Mouse (Mus musculus) stomach, embryonic 16.5 days (tissue): Measurements from ENCODE around the gene Taf8. TPM values are rescaled to one million over a fixed set of nuclear protein-coding genes. Genes with fewer than 3 reads are reported as not detected.

Experiments used
- ATAC-seq: fragments of 200-750 bp; cut with Nextera tagmentation; 2 replicates; pipeline ENCODE4 v1.8.0; 2017; ENCODE audit warnings: moderate number of reproducible peaks, moderate TSS enrichment; ENCODE audit not compliant: insufficient read depth, low FRiP score
- H3K27ac ChIP-seq: fragments of 300-500 bp; sonication (generic); 2 replicates; pipeline ENCODE4 v1.5.1; 2014; ENCODE audit warnings: low read length
- H3K27me3 ChIP-seq: fragments of 300-500 bp; sonication (generic); 2 replicates; pipeline ENCODE4 v1.6.1; 2014; ENCODE audit warnings: low read length, control low read depth, mixed read lengths; ENCODE audit not compliant: control insufficient read depth, insufficient read depth
- H3K36me3 ChIP-seq: fragments of 300-500 bp; sonication (generic); 2 replicates; pipeline ENCODE4 v1.6.1; 2014; ENCODE audit warnings: low read length; ENCODE audit not compliant: control insufficient read depth, insufficient read depth
- H3K4me1 ChIP-seq: fragments of 300-500 bp; sonication (generic); 2 replicates; pipeline ENCODE4 v1.6.1; 2014; ENCODE audit warnings: low read length, control low read depth, mixed read lengths; ENCODE audit not compliant: control insufficient read depth, insufficient read depth
- H3K4me2 ChIP-seq: fragments of 300-500 bp; sonication (generic); 2 replicates; pipeline ENCODE4 v1.6.1; 2014; ENCODE audit warnings: low read depth, low read length, mixed read lengths
- H3K4me3 ChIP-seq: fragments of 300-500 bp; sonication (generic); replicated peaks from 2 replicates; pipeline ENCODE4 v1.5.1; 2014; ENCODE audit warnings: mild to moderate bottlenecking, low read length
- H3K9ac ChIP-seq: fragments of 300-500 bp; sonication (generic); 2 replicates; pipeline ENCODE4 v1.6.1; 2014; ENCODE audit warnings: low read length
- H3K9me3 ChIP-seq: fragments of 300-500 bp; sonication (generic); replicated peaks from 2 replicates; pipeline ENCODE4 v1.6.1; 2016; ENCODE audit warnings: low read length, control low read depth; ENCODE audit not compliant: control insufficient read depth
- WGBS: fragments of 180-500 bp; shearing (Covaris S2); extraction: QIAGEN DNeasy Blood & Tissue Kit; methylation state at CpG from one replicate; pipeline ENCODE4 v1.1.7; 2014; 5-methylcytosine and 5-hydroxymethylcytosine counted together
- polyA plus RNA-seq: library from polyadenylated mRNA; unstranded; fragments of >200 nt; fragmentation: Nextera tagmentation; extraction: Ambion mirVana; gene quantifications from 2 replicates; pipeline ENCODE4 v1.2.1, GENCODE M21; 2015

Taf8 gene
- polyA plus RNA-seq, 1 experiment from 2014 or later: 27.3 TPM

DNA sequence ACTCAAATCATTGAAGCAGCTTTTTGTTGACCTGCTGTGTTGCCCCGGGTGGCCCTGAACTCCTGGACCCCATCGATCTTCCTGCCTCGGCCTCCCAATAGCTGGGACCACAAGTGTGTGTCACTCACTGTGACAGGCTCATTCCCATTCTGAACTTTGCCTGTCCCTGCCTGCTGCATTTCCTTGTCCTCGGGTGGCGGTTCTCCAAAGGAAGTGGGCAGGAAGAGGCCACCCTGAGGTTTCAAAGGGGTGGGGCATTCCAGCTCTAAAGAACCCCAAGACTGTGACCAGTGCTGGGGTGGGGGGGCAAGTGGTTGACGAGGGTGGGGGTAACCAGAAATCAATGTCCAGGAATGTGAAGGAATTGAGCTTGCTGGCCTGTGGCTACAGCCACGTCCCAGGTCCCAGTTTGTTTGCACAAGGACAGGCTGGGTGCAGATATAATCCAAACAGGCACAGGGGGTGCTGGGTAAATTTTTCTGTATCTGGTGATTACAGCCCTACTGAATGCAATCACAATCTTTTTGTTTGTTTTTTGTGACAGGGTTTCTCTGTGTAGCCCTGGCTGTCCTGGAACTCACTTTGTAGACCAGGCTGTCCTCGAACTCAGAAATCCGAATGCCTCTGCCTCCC, 62.6 kb downstream of the Taf8 start:
- Histone ChIP-seq H3K4me1 (peaks cover 30% of the 10 kb centered on the region), H3K4me3 (peak overlapping the region; percentile 54)

DNA sequence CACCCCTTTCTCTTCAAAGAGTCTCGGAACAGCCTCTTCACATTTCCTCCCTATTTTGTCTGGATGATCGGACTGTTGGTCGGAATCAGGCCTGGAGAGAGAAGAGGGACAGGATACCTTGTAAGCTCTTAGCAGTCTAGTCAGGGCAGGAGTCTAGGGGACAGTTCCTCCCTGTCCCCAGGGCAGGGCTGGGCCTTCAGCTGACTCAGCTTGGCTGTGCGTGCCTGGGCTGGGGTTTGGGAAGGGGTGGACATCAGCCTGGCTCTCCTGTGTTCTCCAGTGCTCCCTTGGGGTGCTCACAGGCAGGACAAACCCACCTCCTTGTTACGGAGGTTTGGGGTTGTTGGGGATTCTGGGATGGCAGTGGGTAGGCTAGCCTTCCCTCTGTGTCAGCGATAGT, 63.5 kb downstream of the Taf8 start:
- H3K27me3 ChIP-seq: 0 out of 2 replicates have a peak, but pooled peaks cover 7% of the 10 kb centered on the region
- peak overlapping the region; percentile 54 for H3K4me3 ChIP-seq
- H3K9me3 ChIP-seq: no peaks in the 10 kb centered on the region
- peak overlapping the region; percentile 62 for H3K4me2 ChIP-seq
- H3K27ac ChIP-seq: peak overlapping the region; percentile 84
- no peaks in the 10 kb centered on the region for H3K36me3 ChIP-seq
- 61% methylated on average over 6 of the region's 6 CpGs for WGBS
- no peak for ATAC-seq
- peaks cover 30% of the 10 kb centered on the region for H3K4me1 ChIP-seq
- peak overlapping the region; percentile 48 for H3K9ac ChIP-seq

More for the DNA sequence above, 62.6 kb downstream of the Taf8 start:
- H3K4me2 ChIP-seq: peak overlapping the region; percentile 62
- WGBS: 35% methylated on average over 9 of the region's 9 CpGs
- peak; percentile 45; the same call in 1 of the 2 replicates for ATAC-seq
- H3K27ac ChIP-seq: peak overlapping the region; percentile 84
- H3K27me3 ChIP-seq: 0 out of 2 replicates have a peak, but pooled peaks cover 7% of the 10 kb centered on the region
- no peaks in the 10 kb centered on the region for H3K36me3 ChIP-seq
- H3K9ac ChIP-seq: peak overlapping the region; percentile 48; the same call in 1 of the 2 replicates
- no peaks in the 10 kb centered on the region for H3K9me3 ChIP-seq

DNA sequence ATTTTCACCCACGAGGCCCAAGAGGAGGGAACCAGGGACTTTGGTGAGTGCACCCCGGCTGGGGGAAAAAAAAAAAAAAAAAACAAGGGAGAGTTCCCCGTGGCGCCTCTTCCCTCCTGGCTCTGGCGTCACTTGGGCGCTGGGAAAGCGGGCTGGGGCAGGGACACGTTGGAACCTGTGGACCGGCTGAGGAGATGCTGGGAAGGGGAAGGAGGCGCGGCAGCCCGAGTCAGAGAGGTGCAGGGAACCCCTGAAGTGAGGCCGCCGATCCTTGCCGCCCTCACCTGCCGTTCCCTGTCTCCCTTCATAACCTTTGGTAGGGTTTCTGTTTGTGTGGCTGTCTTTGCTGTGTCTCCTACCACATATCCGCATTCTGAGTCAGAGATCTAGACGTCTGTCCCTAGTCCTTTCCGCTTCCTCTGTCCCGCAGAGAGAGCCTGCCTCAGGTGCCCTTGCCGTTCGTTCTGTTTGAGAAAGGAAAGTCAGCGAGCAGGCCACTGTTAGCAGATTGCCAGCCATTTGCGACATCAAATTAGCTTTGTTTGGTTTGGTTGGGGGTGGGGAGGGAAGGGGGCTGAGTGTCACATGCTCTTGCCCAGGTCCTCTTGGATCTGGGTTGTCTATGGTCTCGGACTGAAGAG, 65.1 kb downstream of the Taf8 start, which contains the start of gene 1700001C19Rik:
Gene 1700001C19Rik (minus strand): TSS at position 470 of the 641 bp plus-strand sequence.
- whole genome bisulfite sequencing: 4% methylated on average over 23 of the region's 25 CpGs
- Histone ChIP-seq H3K4me2 (peak within 1 kb of the TSS; percentile 62), H3K4me1 (peaks cover 28% of the 10 kb centered on the region), H3K4me3 (peak within 1 kb of the TSS; percentile 54), H3K36me3 (no peaks in the 10 kb centered on the region), H3K9me3 (no peaks in the 10 kb centered on the region), H3K9ac (peak within 1 kb of the TSS; percentile 80), H3K27me3 (0 out of 2 replicates have a peak, but pooled peaks cover 7% of the 10 kb centered on the region), H3K27ac (peak within 1 kb of the TSS; percentile 88)
- ATAC-seq: no peak

DNA sequence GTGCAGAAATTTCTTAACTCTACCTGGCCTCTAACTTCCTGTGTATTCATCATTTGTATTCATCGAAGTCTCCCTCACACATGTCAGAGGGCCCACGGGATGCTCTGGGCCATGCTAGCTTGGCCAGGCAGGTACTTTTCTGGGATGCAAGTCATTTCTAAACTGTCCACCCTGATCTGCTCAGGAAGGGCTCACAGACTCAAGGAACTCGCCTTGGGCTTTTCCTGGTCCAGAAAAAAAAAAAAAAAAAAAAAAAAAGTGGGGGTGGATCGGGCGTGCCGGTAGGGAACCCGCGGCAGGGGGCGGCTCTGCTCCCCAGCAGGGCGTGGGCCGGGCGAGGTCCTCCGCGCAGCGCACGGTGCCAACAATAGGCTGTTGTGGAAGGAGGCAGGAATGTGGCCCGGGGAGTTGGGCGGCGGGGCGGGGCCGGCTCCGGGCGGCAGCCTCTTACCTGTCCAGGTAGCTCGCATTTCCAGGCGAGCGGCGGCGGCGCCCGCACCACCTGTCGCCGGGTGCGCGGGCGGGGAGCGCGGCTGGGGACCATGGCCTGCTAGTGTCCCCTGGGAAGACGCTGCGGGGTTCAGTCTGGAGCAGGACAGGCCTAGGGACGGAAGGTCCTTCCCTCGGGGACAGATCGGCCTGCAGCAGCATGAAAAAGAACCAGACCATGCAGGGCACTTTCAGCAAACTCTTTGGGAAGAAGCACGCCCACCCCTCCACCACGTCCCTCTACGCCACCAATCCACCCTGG, 65.8 kb downstream of the Taf8 start, which contains the start of gene AI661453:
Gene AI661453 (plus strand): TSS at position 460 of the 751 bp plus-strand sequence.
- Histone ChIP-seq H3K9me3 (no peaks in the 10 kb centered on the region), H3K36me3 (no peaks in the 10 kb centered on the region), H3K4me3 (peak within 1 kb of the TSS; percentile 54), H3K27me3 (0 out of 2 replicates have a peak, but pooled peaks cover 7% of the 10 kb centered on the region), H3K9ac (peak within 1 kb of the TSS; percentile 80), H3K4me2 (peak within 1 kb of the TSS; percentile 62), H3K4me1 (peaks cover 23% of the 10 kb centered on the region; the same call in 1 of the 2 replicates), H3K27ac (peak within 1 kb of the TSS; percentile 88)
- peak; percentile 91 for ATAC-seq
- under 1% methylated on average over 45 of the region's 45 CpGs for WGBS

Other genes with a start within 250 kb of the Taf8 start
- 60.1 and 66.1 TPM in 2 replicates for gene Mrps10, start 133.4 kb downstream of the Taf8 start, polyA plus RNA-seq
- 0.64 and 0.84 TPM in 2 replicates for gene Guca1b, start 116.9 kb downstream of the Taf8 start, polyA plus RNA-seq
- gene Guca1a, start 101.7 kb downstream of the Taf8 start, polyA plus RNA-seq: 4.7 and 5.4 TPM in 2 replicates
- 5.1 and 7.7 TPM in 2 replicates for gene AI661453, start 65.7 kb downstream of the Taf8 start, polyA plus RNA-seq
- gene 1700001C19Rik, start 64.9 kb downstream of the Taf8 start, polyA plus RNA-seq: 0.21 and 0.24 TPM in 2 replicates
- 334 and 340 TPM in 2 replicates for gene Ccnd3, start 2.8 kb upstream of the Taf8 start, polyA plus RNA-seq
- 21.0 and 22.1 TPM in 2 replicates for gene Bysl, start 109.2 kb upstream of the Taf8 start, polyA plus RNA-seq
- gene Med20, start 109.3 kb upstream of the Taf8 start, polyA plus RNA-seq: 40.7 and 47.5 TPM in 2 replicates
- gene Gm20517, start 109.3 kb upstream of the Taf8 start, polyA plus RNA-seq: 0.89 and 1.9 TPM in 2 replicates
- gene Usp49, start 128.4 kb upstream of the Taf8 start, polyA plus RNA-seq: 3.3 and 3.5 TPM in 2 replicates
- gene Tomm6, start 186.1 kb upstream of the Taf8 start, polyA plus RNA-seq: 357 and 376 TPM in 2 replicates
- 3.4 and 4.4 TPM in 2 replicates for gene Frs3, start 186.7 kb upstream of the Taf8 start, polyA plus RNA-seq
- gene Gm21981, start 192.2 kb upstream of the Taf8 start, polyA plus RNA-seq: 0.19 and 0.40 TPM in 2 replicates
- gene Prickle4, start 192.4 kb upstream of the Taf8 start, polyA plus RNA-seq: 1.0 TPM in 1 of 2 replicates, not detected in the other
- gene Pgc, start 224.6 kb upstream of the Taf8 start, polyA plus RNA-seq: 122 and 198 TPM in 2 replicates
- 10.6 and 11.5 TPM in 2 replicates for gene Tfeb, start 234.7 kb upstream of the Taf8 start, polyA plus RNA-seq